Mouse (Mus musculus): ENCODE measurements around the gene Ppp1r14d. TPM values are rescaled to one million over a fixed set of nuclear protein-coding genes. Genes with fewer than 3 reads are reported as not detected.

Gene Ppp1r14d
- polyA plus RNA-seq, 1 experiment from 2014 or later, result not detected

- peak; percentile 96 for DNase-seq (ENCODE audit: low spot score)
- peak within 1 kb of the TSS; percentile 91 for H3K27ac ChIP-seq
- H3K4me3 ChIP-seq, result peak within 1 kb of the TSS; percentile 71
- peaks cover 24% of the 10 kb centered on the region for H3K4me1 ChIP-seq (replicated peaks)
- no peaks in the 10 kb centered on the region for H3K9me3 ChIP-seq
- peaks cover 34% of the 10 kb centered on the region for H3K36me3 ChIP-seq
- under 1% methylated on average over 51 of the region's 51 CpGs for WGBS
- no peaks in the 10 kb centered on the region for H3K27me3 ChIP-seq (ENCODE audit: insufficient read depth, poor library complexity, severe bottlenecking)
Measured at GRCm38 (mm10) chr2:119208344-119209175, 21.1 kb downstream of the Ppp1r14d start, which contains the start of the genes Zfyve19 and Dnajc17. Gene Zfyve19 (plus strand): TSS chr2:119208617. Gene Dnajc17 (minus strand): TSS chr2:119208795.

DNA sequence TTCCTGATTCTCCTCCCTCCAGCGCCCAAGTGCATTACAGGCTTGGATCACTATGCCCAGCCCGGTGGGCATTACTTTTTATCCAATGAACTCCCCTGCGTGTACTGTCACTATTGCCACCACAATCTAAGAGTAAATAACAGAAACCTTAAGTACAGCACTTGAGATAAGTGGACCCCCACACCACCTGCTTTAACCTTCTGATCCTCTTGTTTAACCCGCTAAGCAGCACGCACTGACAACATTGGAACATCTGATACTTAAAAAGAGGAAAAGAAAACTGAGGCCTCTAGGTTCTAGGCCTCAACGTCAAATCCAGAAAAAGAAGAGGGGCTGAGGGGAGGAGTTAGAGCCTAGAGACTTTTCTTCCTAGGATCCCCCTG, 21.8 kb downstream of the Ppp1r14d start:
- Histone ChIP-seq H3K4me1 (replicated peaks) (peaks cover 28% of the 10 kb centered on the region), H3K4me3 (peak overlapping the region; percentile 71), H3K9me3 (no peaks in the 10 kb centered on the region), H3K27me3 (ENCODE audit: insufficient read depth, poor library complexity, severe bottlenecking) (no peaks in the 10 kb centered on the region), H3K36me3 (peaks cover 28% of the 10 kb centered on the region), H3K27ac (peak overlapping the region; percentile 91)
- no peak for DNase-seq (ENCODE audit: low spot score)
- WGBS, result 26% methylated on average over 6 of the region's 6 CpGs

DNA sequence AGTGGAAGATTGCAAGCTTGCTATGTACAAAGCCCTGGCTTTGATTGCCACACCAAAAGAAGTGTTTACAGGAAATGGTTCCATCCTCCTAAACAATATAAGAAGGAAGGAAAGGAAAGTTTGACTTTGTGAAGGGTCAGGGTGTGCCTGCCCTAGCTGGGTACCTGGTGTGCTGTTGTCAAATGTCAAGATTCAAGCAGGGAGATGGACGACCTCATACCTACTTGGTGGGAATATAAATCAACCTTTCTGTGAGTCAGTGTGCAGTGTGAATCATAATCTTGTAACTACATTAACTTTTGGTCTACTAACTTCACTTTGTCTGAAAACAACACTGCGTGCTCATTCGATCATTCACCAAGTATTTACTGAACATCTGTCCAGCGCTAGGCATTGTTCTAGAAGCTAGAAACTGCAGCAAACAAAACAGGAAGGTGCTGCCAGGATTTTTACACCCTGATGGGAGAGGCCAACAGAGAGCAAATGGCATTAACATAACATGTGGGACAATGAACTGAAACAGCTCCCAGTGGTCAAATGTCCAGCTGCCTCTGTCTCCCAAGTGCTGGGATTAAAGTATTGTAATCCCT, 25.7 kb downstream of the Ppp1r14d start:
- no peaks in the 10 kb centered on the region for H3K9me3 ChIP-seq
- no peaks in the 10 kb centered on the region for H3K27me3 ChIP-seq (ENCODE audit: insufficient read depth, poor library complexity, severe bottlenecking)
- H3K4me1 ChIP-seq (replicated peaks), result peaks cover 19% of the 10 kb centered on the region
- 82% methylated on average over 4 of the region's 4 CpGs for WGBS
- H3K27ac ChIP-seq, result no peak overlapping the region
- no peak overlapping the region for H3K4me3 ChIP-seq
- DNase-seq (ENCODE audit: low spot score), result no peak
- no peaks in the 10 kb centered on the region for H3K36me3 ChIP-seq

DNA sequence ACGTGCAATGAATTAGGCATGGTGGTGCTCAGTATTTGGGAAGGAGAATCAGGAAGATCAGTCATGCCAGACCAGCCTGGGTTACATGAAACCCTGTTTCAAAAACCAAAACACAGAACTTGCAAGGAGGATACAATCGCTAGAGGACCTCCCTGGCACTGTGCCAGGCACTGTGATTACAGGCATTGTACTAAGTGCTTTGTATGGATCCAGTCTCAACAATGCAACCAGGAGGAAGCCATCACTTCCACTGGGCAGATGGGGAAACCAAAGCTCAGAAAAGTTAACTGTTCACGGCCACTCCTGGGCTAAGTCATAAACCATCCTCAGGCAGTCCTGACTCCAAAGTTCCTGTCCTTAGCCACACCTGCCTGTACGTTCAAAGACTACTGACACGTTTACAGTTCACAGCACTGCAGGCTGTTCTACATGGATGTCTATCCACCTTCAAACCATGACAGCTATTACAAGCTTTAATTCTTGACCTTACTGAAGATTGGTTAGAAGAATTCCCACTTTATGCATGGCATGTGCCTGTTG, 26.7 kb downstream of the Ppp1r14d start:
- Histone ChIP-seq H3K4me1 (replicated peaks) (peaks cover 23% of the 10 kb centered on the region), H3K27me3 (ENCODE audit: insufficient read depth, poor library complexity, severe bottlenecking) (no peaks in the 10 kb centered on the region), H3K36me3 (no peaks in the 10 kb centered on the region), H3K27ac (no peak overlapping the region), H3K9me3 (no peaks in the 10 kb centered on the region), H3K4me3 (no peak overlapping the region)
- no peak for DNase-seq (ENCODE audit: low spot score)
- WGBS, result 81% methylated on average over 5 of the region's 5 CpGs

DNA sequence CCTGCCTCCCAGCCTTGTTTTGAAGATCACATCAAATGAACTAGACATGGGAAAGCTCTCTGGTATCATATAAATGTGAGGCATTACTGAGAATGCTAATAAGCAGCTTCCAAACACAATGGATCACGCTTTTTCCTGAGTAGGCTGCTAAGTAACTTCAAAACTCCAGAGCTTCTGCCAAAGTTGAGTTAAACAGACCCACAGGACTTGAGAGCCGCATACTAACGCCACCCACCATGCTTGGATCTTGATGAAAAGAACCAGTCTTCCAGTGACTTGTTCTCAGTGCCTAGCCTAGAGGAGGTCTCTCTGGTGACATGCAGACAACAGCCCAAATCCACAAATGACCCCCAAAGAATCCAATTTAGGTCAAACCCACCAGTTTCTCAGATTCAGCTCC, 30.8 kb downstream of the Ppp1r14d start:
- no peak overlapping the region for H3K4me3 ChIP-seq
- peaks cover 22% of the 10 kb centered on the region for H3K4me1 ChIP-seq (replicated peaks)
- no peaks in the 10 kb centered on the region for H3K27me3 ChIP-seq (ENCODE audit: insufficient read depth, poor library complexity, severe bottlenecking)
- no peak overlapping the region for H3K27ac ChIP-seq
- DNase-seq (ENCODE audit: low spot score), result no peak
- WGBS, result 57% methylated on average over 3 of the region's 3 CpGs
- no peaks in the 10 kb centered on the region for H3K9me3 ChIP-seq
- no peaks in the 10 kb centered on the region for H3K36me3 ChIP-seq

DNA sequence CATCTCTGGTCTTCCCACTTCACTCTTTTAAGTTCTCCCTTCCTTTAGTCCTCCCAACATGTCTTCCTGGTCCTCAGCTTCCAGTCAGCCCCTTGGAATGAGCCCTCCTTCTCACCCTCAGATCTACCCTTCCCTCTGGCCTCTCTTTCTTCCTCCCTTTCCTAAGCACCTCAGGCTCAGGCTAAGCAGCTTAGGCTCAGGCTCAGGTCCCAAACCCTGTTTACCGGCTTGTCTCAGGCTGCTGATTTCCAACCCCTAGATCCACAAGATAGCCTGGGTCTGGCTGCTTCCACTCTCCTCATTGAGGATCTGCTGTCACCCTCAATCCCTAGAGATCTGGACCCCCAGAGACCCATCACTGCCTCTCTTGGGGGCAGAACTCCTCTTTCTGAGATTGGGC, 31.7 kb downstream of the Ppp1r14d start:
- no peaks in the 10 kb centered on the region for H3K9me3 ChIP-seq
- no peak for DNase-seq (ENCODE audit: low spot score)
- H3K4me3 ChIP-seq, result no peak overlapping the region
- H3K4me1 ChIP-seq (replicated peaks), result peaks cover 14% of the 10 kb centered on the region
- no peaks in the 10 kb centered on the region for H3K36me3 ChIP-seq
- WGBS, result 28% methylated on average over 1 of the region's 1 CpGs
- H3K27me3 ChIP-seq (ENCODE audit: insufficient read depth, poor library complexity, severe bottlenecking), result no peaks in the 10 kb centered on the region
- H3K27ac ChIP-seq, result no peak overlapping the region

- Histone ChIP-seq H3K9me3 (no peaks in the 10 kb centered on the region), H3K36me3 (no peaks in the 10 kb centered on the region), H3K27ac (0 out of 2 replicates have a peak overlapping the region, but pooled peaks have one; percentile 24), H3K4me1 (replicated peaks) (peaks cover 14% of the 10 kb centered on the region), H3K4me3 (no peak overlapping the region), H3K27me3 (ENCODE audit: insufficient read depth, poor library complexity, severe bottlenecking) (no peaks in the 10 kb centered on the region)
- WGBS, result 84% methylated on average over 1 of the region's 1 CpGs
- DNase-seq (ENCODE audit: low spot score), result no peak
Measured at GRCm38 (mm10) chr2:119197493-119197892, 32.2 kb downstream of the Ppp1r14d start.

DNA sequence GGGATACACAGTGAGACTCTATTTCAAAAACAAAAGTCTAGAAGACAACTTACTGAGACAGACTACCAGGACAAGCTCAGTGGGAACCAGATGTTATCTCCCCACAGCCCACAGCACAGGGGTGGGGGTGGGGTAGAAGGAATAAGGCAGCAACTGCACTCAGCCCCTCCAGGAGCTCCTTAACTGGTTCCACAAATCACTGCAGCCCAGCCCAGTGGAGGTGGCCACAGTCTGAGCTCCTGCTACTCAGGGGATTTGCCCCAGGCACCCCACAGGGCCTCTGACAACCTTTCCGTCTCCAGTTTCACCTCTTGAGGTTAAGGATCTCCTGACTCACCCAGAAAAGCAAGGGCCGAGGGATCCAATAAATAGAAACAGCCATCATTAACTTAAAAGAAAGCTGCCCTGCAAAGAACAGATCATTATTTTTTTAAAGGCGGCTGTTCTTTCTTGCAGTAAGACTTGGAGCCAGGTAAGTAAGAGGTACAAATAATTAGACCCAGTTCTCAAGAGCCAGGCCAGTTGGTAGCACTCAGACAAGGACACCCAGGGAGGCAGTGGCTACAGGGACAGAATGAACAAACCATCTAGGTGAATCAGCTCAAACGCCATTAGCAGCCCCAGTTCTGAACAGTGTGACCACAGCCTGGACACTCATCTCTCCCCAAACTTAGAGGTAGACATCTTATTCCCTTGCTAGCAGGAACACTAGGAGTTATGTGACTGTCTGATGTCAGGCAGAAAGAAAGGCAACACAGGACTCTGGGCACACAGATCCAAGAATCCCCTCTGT, 33.2 kb downstream of the Ppp1r14d start:
- no peaks in the 10 kb centered on the region for H3K36me3 ChIP-seq
- 36% methylated on average over 4 of the region's 4 CpGs for WGBS
- no peak for DNase-seq (ENCODE audit: low spot score)
- H3K9me3 ChIP-seq, result no peaks in the 10 kb centered on the region
- no peaks in the 10 kb centered on the region for H3K27me3 ChIP-seq (ENCODE audit: insufficient read depth, poor library complexity, severe bottlenecking)
- H3K27ac ChIP-seq, result no peak overlapping the region
- peaks cover 14% of the 10 kb centered on the region for H3K4me1 ChIP-seq (replicated peaks)
- H3K4me3 ChIP-seq, result no peak overlapping the region

DNA sequence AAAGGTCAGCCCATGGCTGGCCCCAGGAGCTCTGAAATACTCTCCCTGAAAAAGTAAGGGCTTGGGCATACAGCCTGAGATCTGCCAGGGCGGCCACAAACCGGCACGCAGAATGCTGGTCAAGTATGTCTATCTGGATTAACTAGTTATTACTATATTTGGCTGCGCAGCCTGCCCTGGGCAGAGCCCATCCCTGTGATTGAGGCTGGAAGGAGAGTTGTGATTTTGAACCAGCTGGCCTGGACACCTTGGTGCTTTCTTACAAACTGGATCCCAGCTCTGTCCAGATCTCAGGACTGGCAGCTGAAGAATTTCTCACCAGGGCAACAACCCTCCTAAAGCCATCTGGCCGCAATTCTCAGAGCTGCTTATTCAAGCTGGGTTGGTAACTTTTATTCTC, 35.6 kb downstream of the Ppp1r14d start:
- DNase-seq (ENCODE audit: low spot score), result no peak
- WGBS, result 91% methylated on average over 5 of the region's 5 CpGs

DNA sequence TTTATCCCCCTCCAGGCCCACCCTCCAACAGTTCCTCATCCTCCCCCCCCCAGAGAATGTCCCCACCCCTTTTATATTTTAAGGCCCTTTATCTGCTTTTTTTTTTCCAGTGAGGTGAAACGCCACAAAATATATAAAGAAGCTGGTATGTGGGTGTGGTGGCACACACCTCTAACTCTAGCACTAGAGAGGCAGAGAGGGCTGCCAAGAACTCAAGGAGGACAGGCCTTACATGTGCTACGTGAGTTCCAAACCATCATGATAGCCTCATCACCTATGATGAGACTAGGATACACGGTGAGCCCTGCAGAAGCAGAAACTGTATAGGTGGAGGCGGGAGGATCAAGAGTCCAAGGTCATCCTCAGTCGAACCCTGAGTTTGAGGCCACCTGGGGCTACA, 38.7 kb downstream of the Ppp1r14d start:
- DNase-seq (ENCODE audit: low spot score), result no peak
- peaks cover 9% of the 10 kb centered on the region for H3K4me1 ChIP-seq (replicated peaks)
- WGBS, result 92% methylated on average over 5 of the region's 5 CpGs
- H3K27ac ChIP-seq, result no peak overlapping the region
- no peak overlapping the region for H3K4me3 ChIP-seq
- H3K27me3 ChIP-seq (ENCODE audit: insufficient read depth, poor library complexity, severe bottlenecking), result no peaks in the 10 kb centered on the region
- 0 out of 2 replicates have a peak, but pooled peaks cover 3% of the 10 kb centered on the region for H3K36me3 ChIP-seq
- no peaks in the 10 kb centered on the region for H3K9me3 ChIP-seq

More for the DNA sequence above, 35.6 kb downstream of the Ppp1r14d start:
- Histone ChIP-seq H3K27ac (no peak overlapping the region), H3K4me3 (no peak overlapping the region), H3K4me1 (replicated peaks) (peaks cover 18% of the 10 kb centered on the region), H3K36me3 (no peaks in the 10 kb centered on the region), H3K9me3 (no peaks in the 10 kb centered on the region), H3K27me3 (ENCODE audit: insufficient read depth, poor library complexity, severe bottlenecking) (no peaks in the 10 kb centered on the region)

DNA sequence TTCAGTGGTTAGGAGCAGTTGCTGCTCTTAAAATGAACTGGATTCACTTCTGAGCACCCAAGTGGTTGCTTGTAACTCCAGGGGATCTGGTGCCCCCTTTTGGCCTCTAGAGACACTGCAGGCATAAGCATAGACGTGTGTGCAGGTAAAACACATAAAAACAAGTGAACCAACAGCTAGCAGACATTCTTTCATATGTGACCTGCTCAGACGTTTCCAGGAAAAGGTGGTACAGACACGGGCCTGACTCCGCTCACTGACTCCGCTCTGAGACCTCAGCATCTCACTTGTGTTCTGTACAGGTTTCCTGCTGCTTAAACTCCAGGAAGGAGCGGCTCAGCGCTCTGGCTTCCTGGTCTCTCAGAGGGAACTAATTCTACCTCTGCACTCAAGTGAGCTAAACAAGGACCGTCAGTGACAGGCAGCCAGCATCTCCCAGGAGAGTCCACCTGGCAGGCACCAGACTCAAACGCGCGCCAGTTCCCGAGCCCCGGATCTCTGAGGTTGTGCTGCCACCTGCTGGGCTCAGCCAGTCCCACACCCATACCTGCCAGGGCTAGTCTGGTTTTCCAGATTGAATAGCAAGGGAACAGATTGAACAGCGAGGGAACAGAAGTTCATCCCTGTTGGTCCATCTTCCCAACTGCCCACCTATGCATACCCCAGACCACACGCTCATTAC, 40.5 kb downstream of the Ppp1r14d start:
- H3K9me3 ChIP-seq, result no peaks in the 10 kb centered on the region
- H3K4me3 ChIP-seq, result peak overlapping the region; percentile 47
- WGBS, result 7% methylated on average over 15 of the region's 15 CpGs
- 0 out of 2 replicates have a peak overlapping the region, but pooled peaks have one; percentile 45 for H3K27ac ChIP-seq
- peaks cover 9% of the 10 kb centered on the region for H3K4me1 ChIP-seq (replicated peaks)
- H3K36me3 ChIP-seq, result peaks cover 18% of the 10 kb centered on the region
- no peaks in the 10 kb centered on the region for H3K27me3 ChIP-seq (ENCODE audit: insufficient read depth, poor library complexity, severe bottlenecking)
- DNase-seq (ENCODE audit: low spot score), result peak; percentile 84

DNA sequence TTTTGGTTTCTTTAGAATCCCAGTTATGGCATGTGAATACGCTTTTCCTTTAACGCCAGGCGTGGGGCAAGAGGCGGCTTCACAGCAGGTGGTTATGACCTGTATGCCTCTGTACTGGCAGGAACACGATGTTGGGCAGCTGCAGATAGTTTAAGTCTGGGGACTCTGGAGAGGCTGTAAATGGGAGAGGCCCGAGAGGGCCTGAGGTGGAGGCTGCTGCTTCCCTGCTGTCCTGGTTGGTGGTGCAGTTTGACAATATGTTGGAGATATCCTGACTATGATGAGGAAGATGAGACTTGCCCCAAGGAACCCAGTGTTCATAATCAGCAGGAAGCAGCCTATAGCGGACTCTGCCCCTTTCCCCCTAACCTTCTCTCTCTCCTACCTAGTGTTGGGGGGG, 46.8 kb downstream of the Ppp1r14d start:
- DNase-seq (ENCODE audit: low spot score), result no peak
- H3K4me3 ChIP-seq, result no peak overlapping the region
- H3K27ac ChIP-seq, result no peak overlapping the region
- no peaks in the 10 kb centered on the region for H3K4me1 ChIP-seq (replicated peaks)
- peaks cover 64% of the 10 kb centered on the region for H3K36me3 ChIP-seq
- no peaks in the 10 kb centered on the region for H3K9me3 ChIP-seq
- H3K27me3 ChIP-seq (ENCODE audit: insufficient read depth, poor library complexity, severe bottlenecking), result no peaks in the 10 kb centered on the region
- WGBS, result 77% methylated on average over 7 of the region's 7 CpGs

Measured in hindbrain, embryonic 10.5 days (tissue).